Comparison of ENCODE assay signal across 23 mouse cellular contexts in genomic region chr6:88051206-88051605, GRCm38 (mm10). TPM values are rescaled to one million over a fixed set of nuclear protein-coding genes. Genes with fewer than 3 reads are reported as not detected.
DNase-seq lines count a peak whose midpoint lies in the region; ATAC-seq and TF ChIP-seq lines count a peak whose summit lies in the region.
"Had no signal": no experiment of that assay in that cellular context is flagged by ENCODE, and none has a peak within 500 bp of the region (broad histone marks: within the 10 kb centered on the region; RNA-seq: fewer than 3 reads in every experiment).

No protein-coding gene starts in this region.

- H3K4me1 ChIP-seq in liver, adult 2 months (ENCODE audit: control insufficient read depth, insufficient read depth, low read length) = peaks cover 19% of the 10 kb centered on the region
- peaks cover 13% of the 10 kb centered on the region for H3K4me1 ChIP-seq in liver, embryonic 12.5 days
- H3K4me1 ChIP-seq in lung, postnatal 0 days (ENCODE audit: insufficient read depth, low read depth, low read length) = peaks cover 10% of the 10 kb centered on the region; the same call in 1 of the 2 replicates
- H3K4me1 ChIP-seq: embryonic facial prominence, embryonic 10.5 days; embryonic facial prominence, embryonic 12.5 days; forebrain, embryonic 13.5 days; forebrain, embryonic 15.5 days had no signal

- no peak overlapping the region for H3K9ac ChIP-seq in liver, adult 2 months (ENCODE audit: low read depth, low read length)
- no peak overlapping the region for H3K9ac ChIP-seq in liver, embryonic 12.5 days
- H3K9ac ChIP-seq in lung, postnatal 0 days (replicated peaks; ENCODE audit: low read depth) = no peak overlapping the region
- H3K9ac ChIP-seq: embryonic facial prominence, embryonic 12.5 days; forebrain, embryonic 13.5 days; forebrain, embryonic 15.5 days had no signal

- H3K79me2 ChIP-seq in liver, adult 2 months (ENCODE audit: control insufficient read depth, insufficient read depth, low read length) = no peaks in the 10 kb centered on the region

- peak; percentile 26; the same call in 1 of the 2 replicates for TF ChIP-seq EP300 in lung, postnatal 0 days (IDR thresholded peaks at IDR 0.05)

- TF ChIP-seq POLR2A in liver, adult 2 months (IDR thresholded peaks at IDR 0.05; ENCODE audit: extremely low read depth, insufficient read depth, low read length) = no peak

- ATAC-seq in liver, embryonic 12.5 days = no peak
- ATAC-seq in lung, postnatal 0 days = peak; percentile 21; the same call in 1 of the 2 replicates
- ATAC-seq: activated CD4-positive, CD25-positive, alpha-beta regulatory T cell, adult 4 months; CD4-positive, CD25-positive, alpha-beta regulatory T cell, adult 4 months; forebrain, embryonic 13.5 days; forebrain, embryonic 15.5 days; Patski had no signal

- no peak overlapping the region for H3K4me2 ChIP-seq in liver, embryonic 12.5 days
- no peak overlapping the region for H3K4me2 ChIP-seq in lung, postnatal 0 days (replicated peaks; ENCODE audit: low read depth, low read length)
- H3K4me2 ChIP-seq: embryonic facial prominence, embryonic 12.5 days; forebrain, embryonic 13.5 days; forebrain, embryonic 15.5 days had no signal

- 0 out of 2 replicates have a peak overlapping the region, but pooled peaks have one; percentile 13 for H3K27ac ChIP-seq in liver, adult 2 months (replicated peaks; ENCODE audit: insufficient read depth, low read depth, low read length)
- H3K27ac ChIP-seq in liver, embryonic 12.5 days = no peak overlapping the region
- H3K27ac ChIP-seq in lung, postnatal 0 days (ENCODE audit: low read length) = no peak overlapping the region
- H3K27ac ChIP-seq: embryonic facial prominence, embryonic 10.5 days; embryonic facial prominence, embryonic 12.5 days; forebrain, embryonic 13.5 days; forebrain, embryonic 15.5 days had no signal

- peak; percentile 88 for DNase-seq in liver, adult 2 months (ENCODE audit: extremely low read depth, low read depth, low spot score)
- peak; percentile 70 for DNase-seq in lung, postnatal 0 days (ENCODE audit: low spot score)
- DNase-seq in lung, postnatal 10 days = no peak
- peak; percentile 69 for DNase-seq in lung, postnatal 36 days
- DNase-seq in lung, postnatal 14 days = no peak
- DNase-seq: adrenal gland, adult 8-10 months; adrenal gland, postnatal 14 days; adrenal gland, postnatal 36 days; B cell, adult 2 months; cerebellum, adult 11-12 months; cerebellum, adult 2 months; cerebellum, adult 9-10 months; cerebellum, postnatal 10 days; cerebellum, postnatal 25 days had no signal

- no peaks in the 10 kb centered on the region for H3K27me3 ChIP-seq in liver, adult 2 months (ENCODE audit: control insufficient read depth, insufficient read depth, low read length)
- H3K27me3 ChIP-seq in liver, embryonic 12.5 days (replicated peaks) = peaks cover 46% of the 10 kb centered on the region
- H3K27me3 ChIP-seq in lung, postnatal 0 days (replicated peaks; ENCODE audit: insufficient read depth, low read length) = no peaks in the 10 kb centered on the region
- H3K27me3 ChIP-seq: embryonic facial prominence, embryonic 12.5 days; Patski had no signal

- H3K4me3 ChIP-seq in liver, adult 2 months (ENCODE audit: insufficient read depth, low read depth, low read length) = no peak overlapping the region
- H3K4me3 ChIP-seq in liver, embryonic 12.5 days = no peak overlapping the region
- no peak overlapping the region for H3K4me3 ChIP-seq in lung, postnatal 0 days (ENCODE audit: low read depth, low read length)
- H3K4me3 ChIP-seq: embryonic facial prominence, embryonic 10.5 days; embryonic facial prominence, embryonic 12.5 days; forebrain, embryonic 13.5 days; forebrain, embryonic 15.5 days had no signal

- H3K9me3 ChIP-seq in liver, embryonic 12.5 days (replicated peaks) = no peaks in the 10 kb centered on the region
- H3K9me3 ChIP-seq in lung, postnatal 0 days (ENCODE audit: low read length) = no peaks in the 10 kb centered on the region
- H3K9me3 ChIP-seq: embryonic facial prominence, embryonic 10.5 days; embryonic facial prominence, embryonic 12.5 days; forebrain, embryonic 13.5 days; forebrain, embryonic 15.5 days; G1E had no signal

- TF ChIP-seq CTCF in liver, adult 2 months (IDR thresholded peaks at IDR 0.05; ENCODE audit: low read depth, low read length) = no peak
- TF ChIP-seq CTCF in lung, postnatal 0 days (IDR thresholded peaks at IDR 0.05) = no peak

- H3K36me3 ChIP-seq in liver, adult 2 months (ENCODE audit: control insufficient read depth, insufficient read depth, low read length) = no peaks in the 10 kb centered on the region
- H3K36me3 ChIP-seq in liver, embryonic 12.5 days = no peaks in the 10 kb centered on the region
- no peaks in the 10 kb centered on the region for H3K36me3 ChIP-seq in lung, postnatal 0 days (ENCODE audit: insufficient read depth, low read length)
- H3K36me3 ChIP-seq: embryonic facial prominence, embryonic 10.5 days; embryonic facial prominence, embryonic 12.5 days; forebrain, embryonic 15.5 days; G1E had no signal

- WGBS in liver, adult 2 months = 57% methylated on average over 5 of the region's 5 CpGs
- WGBS in liver, embryonic 12.5 days (ENCODE audit: insufficient replicate concordance) = 81% methylated on average over 5 of the region's 5 CpGs
- WGBS in lung, postnatal 0 days = 78% methylated on average over 5 of the region's 5 CpGs

RNA-seq across cellular contexts. Expression of gene Rab7, which starts 6.1 kb away (rescaled TPM):
- total RNA-seq in liver, adult 2 months (2014; rRNA removed) = 69.7 and 80.9 TPM in 2 replicates
- 134 and 145 TPM in 2 replicates for polyA plus RNA-seq in liver, adult 2 months (2012; rRNA removed)
- polyA plus RNA-seq in liver, embryonic 12.5 days (2016; fragmentation: Nextera tagmentation; extraction: Ambion mirVana) = 134 and 135 TPM in 2 replicates
- polyA plus RNA-seq in lung, postnatal 0 days (2015; fragmentation: Nextera tagmentation; extraction: Ambion mirVana) = 242 and 253 TPM in 2 replicates

RNA-seq across cellular contexts. Expression of gene Rpn1, which starts 33.1 kb away (rescaled TPM):
- total RNA-seq in liver, adult 2 months (2014; rRNA removed) = 124 and 153 TPM in 2 replicates
- polyA plus RNA-seq in liver, adult 2 months (2012; rRNA removed) = 121 and 149 TPM in 2 replicates
- polyA plus RNA-seq in liver, embryonic 12.5 days (2016; fragmentation: Nextera tagmentation; extraction: Ambion mirVana) = 241 and 253 TPM in 2 replicates
- polyA plus RNA-seq in lung, postnatal 0 days (2015; fragmentation: Nextera tagmentation; extraction: Ambion mirVana) = 209 and 226 TPM in 2 replicates

Comparison
In these comparisons a context has a peak if more than half of its experiments do, and no peak if none do; other contexts are left out.
1. DNase-seq: peak in liver, adult 2 months (single experiment), lung, postnatal 0 days (single experiment) and lung, postnatal 36 days (single experiment); none in lung, postnatal 10 days (single experiment) and lung, postnatal 14 days (single experiment).